Mouse (Mus musculus) E14TG2a.4 (cell line): ENCODE measurements at regions not wholly inside any gene's neighbourhood (a gene's known extent, or its start where the extent isn't known, plus 50 kb on each side); places are given as distances from the start of the nearest gene placed in this dataset.

Source experiments
- CTCF ChIP-seq: conservative IDR thresholded peaks from 2 replicates; pipeline ENCODE4 v1.5.1; 2014; ENCODE audit warnings: low read length
- NANOG ChIP-seq: IDR thresholded peaks from 2 replicates; pipeline ENCODE4 v1.6.1; 2014; ENCODE audit warnings: borderline replicate concordance, low read length, mixed read lengths

- TF ChIP-seq CTCF: no peak
- no peak for TF ChIP-seq NANOG
These were observed 81.6 kb upstream of the Bcor start for GRCm38 (mm10) chrX:12241751-12242150.
